Comparison of ENCODE assay signal across 25 mouse cellular contexts in the genomic region with DNA sequence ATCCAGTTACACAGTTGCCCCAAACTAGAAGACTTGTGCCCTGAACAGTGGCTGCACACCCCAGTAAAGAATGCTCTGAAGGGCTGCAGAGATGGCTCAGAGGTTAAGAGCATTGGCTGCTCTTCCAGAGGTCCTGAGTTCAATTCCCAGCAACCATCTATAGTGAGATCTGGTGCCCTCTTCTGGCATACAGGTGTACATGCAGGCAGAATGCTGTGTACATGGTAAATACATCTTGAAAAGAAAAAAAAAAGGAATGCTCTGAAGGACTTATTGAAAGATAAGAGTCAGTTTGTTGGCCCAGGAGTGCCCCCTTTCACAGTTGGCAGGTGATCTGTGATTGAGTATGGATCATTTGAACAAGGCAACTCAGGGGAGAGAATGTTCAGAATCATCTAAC. TPM values are rescaled to one million over a fixed set of nuclear protein-coding genes. Genes with fewer than 3 reads are reported as not detected.
DNase-seq lines count a peak whose midpoint lies in the region; ATAC-seq and TF ChIP-seq lines count a peak whose summit lies in the region.
"Had no signal": no experiment of that assay in that cellular context is flagged by ENCODE, and none has a peak within 500 bp of the region (broad histone marks: within the 10 kb centered on the region; RNA-seq: fewer than 3 reads in every experiment).

No protein-coding gene starts in this region.

- H3K36me3 ChIP-seq in kidney, postnatal 0 days (ENCODE audit: insufficient read depth, low read length): no peaks in the 10 kb centered on the region
- no peaks in the 10 kb centered on the region for H3K36me3 ChIP-seq in kidney, embryonic 14.5 days (ENCODE audit: control insufficient read depth, insufficient read depth, low read length)
- H3K36me3 ChIP-seq in lung, postnatal 0 days (ENCODE audit: insufficient read depth, low read length): no peaks in the 10 kb centered on the region
- H3K36me3 ChIP-seq: heart, embryonic 10.5 days; hindbrain, embryonic 13.5 days; limb, embryonic 12.5 days; liver, embryonic 12.5 days; lung, embryonic 15.5 days; midbrain, embryonic 12.5 days had no signal

- no peaks in the 10 kb centered on the region for H3K4me1 ChIP-seq in kidney, postnatal 0 days (replicated peaks; ENCODE audit: insufficient read depth, low read length)
- H3K4me1 ChIP-seq in kidney, embryonic 14.5 days (ENCODE audit: control insufficient read depth, insufficient read depth, low read length): 0 out of 2 replicates have a peak, but pooled peaks cover 4% of the 10 kb centered on the region
- H3K4me1 ChIP-seq in lung, postnatal 0 days (ENCODE audit: insufficient read depth, low read depth, low read length): no peaks in the 10 kb centered on the region
- H3K4me1 ChIP-seq: hindbrain, embryonic 13.5 days; limb, embryonic 12.5 days; lung, embryonic 15.5 days; midbrain, embryonic 12.5 days had no signal

- H3K9ac ChIP-seq in kidney, postnatal 0 days (ENCODE audit: low read depth, low read length): no peak overlapping the region
- H3K9ac ChIP-seq in kidney, embryonic 14.5 days (ENCODE audit: low read depth, low read length): no peak overlapping the region
- H3K9ac ChIP-seq in lung, postnatal 0 days (replicated peaks; ENCODE audit: low read depth): no peak overlapping the region
- H3K9ac ChIP-seq: hindbrain, embryonic 13.5 days; limb, embryonic 12.5 days; liver, embryonic 12.5 days; lung, embryonic 15.5 days; midbrain, embryonic 12.5 days had no signal

- no peak for ATAC-seq in kidney, postnatal 0 days (replicated peaks; ENCODE audit: low FRiP score, low read depth)
- ATAC-seq in kidney, embryonic 14.5 days (ENCODE audit: low FRiP score, low TSS enrichment): no peak
- ATAC-seq in lung, postnatal 0 days: no peak
- ATAC-seq: forebrain, embryonic 14.5 days; inflammation-experienced regulatory T-cells, adult 6 months; liver, embryonic 12.5 days had no signal

- no peak overlapping the region for H3K27ac ChIP-seq in gastrocnemius, adult 2 months
- no peak overlapping the region for H3K27ac ChIP-seq in kidney, postnatal 0 days
- H3K27ac ChIP-seq in kidney, embryonic 14.5 days (ENCODE audit: low read depth, low read length): no peak overlapping the region
- H3K27ac ChIP-seq in lung, postnatal 0 days (ENCODE audit: low read length): no peak overlapping the region
- H3K27ac ChIP-seq: heart, embryonic 10.5 days; hindbrain, embryonic 13.5 days; left cerebral cortex, adult 2 months; limb, embryonic 12.5 days; liver, embryonic 12.5 days; lung, embryonic 15.5 days; midbrain, embryonic 12.5 days had no signal

- TF ChIP-seq EP300 in lung, postnatal 0 days (IDR thresholded peaks at IDR 0.05): no peak

- H3K4me2 ChIP-seq in kidney, postnatal 0 days (ENCODE audit: low read length): no peak overlapping the region
- no peak overlapping the region for H3K4me2 ChIP-seq in kidney, embryonic 14.5 days (replicated peaks; ENCODE audit: low read depth, low read length)
- no peak overlapping the region for H3K4me2 ChIP-seq in lung, postnatal 0 days (replicated peaks; ENCODE audit: low read depth, low read length)
- H3K4me2 ChIP-seq: hindbrain, embryonic 13.5 days; limb, embryonic 12.5 days; lung, embryonic 15.5 days; midbrain, embryonic 12.5 days had no signal

- no peak overlapping the region for H3K4me3 ChIP-seq in gastrocnemius, adult 2 months
- no peak overlapping the region for H3K4me3 ChIP-seq in kidney, postnatal 0 days (replicated peaks; ENCODE audit: low read depth, low read length)
- H3K4me3 ChIP-seq in kidney, embryonic 14.5 days (ENCODE audit: low read length): no peak overlapping the region
- no peak overlapping the region for H3K4me3 ChIP-seq in lung, postnatal 0 days (ENCODE audit: low read depth, low read length)
- H3K4me3 ChIP-seq: heart, embryonic 10.5 days; hindbrain, embryonic 13.5 days; left cerebral cortex, adult 2 months; limb, embryonic 12.5 days; liver, embryonic 12.5 days; lung, embryonic 15.5 days; megakaryocyte, embryonic 14.5 days; midbrain, embryonic 12.5 days had no signal

- no peaks in the 10 kb centered on the region for H3K9me3 ChIP-seq in kidney, postnatal 0 days (replicated peaks; ENCODE audit: low read length)
- no peaks in the 10 kb centered on the region for H3K9me3 ChIP-seq in kidney, embryonic 14.5 days (ENCODE audit: control insufficient read depth, low read length)
- H3K9me3 ChIP-seq in lung, postnatal 0 days (ENCODE audit: low read length): no peaks in the 10 kb centered on the region
- H3K9me3 ChIP-seq: heart, embryonic 10.5 days; hindbrain, embryonic 13.5 days; liver, embryonic 12.5 days; lung, embryonic 15.5 days; midbrain, embryonic 12.5 days had no signal

- TF ChIP-seq CTCF in gastrocnemius, adult 2 months (IDR thresholded peaks at IDR 0.05): 0 out of 2 replicates have a peak, but pooled peaks have one; percentile 6
- TF ChIP-seq CTCF in kidney, postnatal 0 days (IDR thresholded peaks at IDR 0.05; ENCODE audit: low read depth): peak; percentile 40
- peak; percentile 55 for TF ChIP-seq CTCF in lung, postnatal 0 days (IDR thresholded peaks at IDR 0.05)

- no peaks in the 10 kb centered on the region for H3K27me3 ChIP-seq in kidney, postnatal 0 days (ENCODE audit: insufficient read depth, low read length)
- H3K27me3 ChIP-seq in kidney, embryonic 14.5 days (ENCODE audit: control insufficient read depth, insufficient read depth, low read length): no peaks in the 10 kb centered on the region
- H3K27me3 ChIP-seq in lung, postnatal 0 days (replicated peaks; ENCODE audit: insufficient read depth, low read length): no peaks in the 10 kb centered on the region
- H3K27me3 ChIP-seq: liver, embryonic 12.5 days; lung, embryonic 15.5 days; megakaryocyte, embryonic 14.5 days; midbrain, embryonic 12.5 days had no signal

- intact Hi-C loops in gastrocnemius, adult 2 months (cut with DNase I): no loop called here

- DNase-seq in gastrocnemius, adult 2 months: no peak
- DNase-seq in gastrocnemius, postnatal 4 days (ENCODE audit: low spot score in 2 of 2): no peak
- DNase-seq in kidney, postnatal 0 days (ENCODE audit: low spot score): no peak
- DNase-seq in lung, postnatal 0 days (ENCODE audit: low spot score): no peak
- no peak for DNase-seq in lung, postnatal 36 days
- DNase-seq in ZHBTc4 (ENCODE audit: low read depth, low spot score): peak; percentile 36
- no peak for DNase-seq in thymus, postnatal 36 days
- DNase-seq: adrenal gland, postnatal 10 days; cerebellum, adult 8-10 months; cerebellum, postnatal 36 days; heart, postnatal 4 days; lung, postnatal 4 days; right cerebral cortex, postnatal 14 days had no signal

RNA-seq across cellular contexts. Expression of a gene that starts 4.0 kb away (rescaled TPM):
- 10 to 100 TPM; 14.9 to 18.4 TPM for total RNA-seq in gastrocnemius, adult 2 months (2021)
- total RNA-seq in gastrocnemius, postnatal 4 days (2021): 10 to 100 TPM; 38.4 to 39.2 TPM
- 14.1 and 14.6 TPM in 2 replicates for polyA plus RNA-seq in kidney, postnatal 0 days (2015; fragmentation: Nextera tagmentation; extraction: Ambion mirVana)
- polyA plus RNA-seq in kidney, embryonic 14.5 days (2014; fragmentation: Nextera tagmentation; extraction: Ambion mirVana): 19.7 and 24.4 TPM in 2 replicates
- 6.8 and 8.1 TPM in 2 replicates for polyA plus RNA-seq in lung, postnatal 0 days (2015; fragmentation: Nextera tagmentation; extraction: Ambion mirVana)

RNA-seq across cellular contexts. Expression of a gene that starts 47.1 kb away (rescaled TPM):
- total RNA-seq in gastrocnemius, adult 2 months (2021): under 1 TPM in 1 of 2 experiments, not detected in 1; 0.08 TPM
- under 1 TPM; 0.61 to 0.88 TPM for total RNA-seq in gastrocnemius, postnatal 4 days (2021)
- polyA plus RNA-seq in kidney, postnatal 0 days (2015; fragmentation: Nextera tagmentation; extraction: Ambion mirVana): 15.7 and 16.4 TPM in 2 replicates
- 7.4 and 14.2 TPM in 2 replicates for polyA plus RNA-seq in kidney, embryonic 14.5 days (2014; fragmentation: Nextera tagmentation; extraction: Ambion mirVana)
- 29.6 and 37.6 TPM in 2 replicates for polyA plus RNA-seq in lung, postnatal 0 days (2015; fragmentation: Nextera tagmentation; extraction: Ambion mirVana)
- total RNA-seq: monocyte, adult 5-6 weeks had no signal

RNA-seq across cellular contexts. Expression of a gene that starts 53.4 kb away (rescaled TPM):
- 100 to 1,000 TPM; 176 to 198 TPM for total RNA-seq in gastrocnemius, adult 2 months (2021)
- total RNA-seq in gastrocnemius, postnatal 4 days (2021): 100 to 1,000 TPM; 330 to 360 TPM
- polyA plus RNA-seq in kidney, postnatal 0 days (2015; fragmentation: Nextera tagmentation; extraction: Ambion mirVana): 317 and 329 TPM in 2 replicates
- polyA plus RNA-seq in kidney, embryonic 14.5 days (2014; fragmentation: Nextera tagmentation; extraction: Ambion mirVana): 355 and 392 TPM in 2 replicates
- 234 and 249 TPM in 2 replicates for polyA plus RNA-seq in lung, postnatal 0 days (2015; fragmentation: Nextera tagmentation; extraction: Ambion mirVana)
